Mouse (Mus musculus) left cerebral cortex, postnatal 36 days (tissue): ENCODE measurements around the gene Mmp20. TPM values are rescaled to one million over a fixed set of nuclear protein-coding genes. Genes with fewer than 3 reads are reported as not detected.

Experiments used
- DNase-seq, 2 experiments: peaks; one replicate each; pipeline ENCODE4 v3.0.0; 2021 to 2022; ENCODE audit warnings: low spot score in 2 of 2, mixed read lengths in 1 of 2
- intact Hi-C: fragments of 180-260 bp; cut with DNase I; formaldehyde crosslinking; loops from one replicate; pipeline ENCODE4 v1.15.1; 2025
- total RNA-seq, 2 experiments: library from RNA; stranded (reverse); gene quantifications; 2 replicates each; pipeline ENCODE4 v1.2.3; 2021

The Mmp20 gene
- total RNA-seq, 2 experiments from 2014 or later: not detected

DNA sequence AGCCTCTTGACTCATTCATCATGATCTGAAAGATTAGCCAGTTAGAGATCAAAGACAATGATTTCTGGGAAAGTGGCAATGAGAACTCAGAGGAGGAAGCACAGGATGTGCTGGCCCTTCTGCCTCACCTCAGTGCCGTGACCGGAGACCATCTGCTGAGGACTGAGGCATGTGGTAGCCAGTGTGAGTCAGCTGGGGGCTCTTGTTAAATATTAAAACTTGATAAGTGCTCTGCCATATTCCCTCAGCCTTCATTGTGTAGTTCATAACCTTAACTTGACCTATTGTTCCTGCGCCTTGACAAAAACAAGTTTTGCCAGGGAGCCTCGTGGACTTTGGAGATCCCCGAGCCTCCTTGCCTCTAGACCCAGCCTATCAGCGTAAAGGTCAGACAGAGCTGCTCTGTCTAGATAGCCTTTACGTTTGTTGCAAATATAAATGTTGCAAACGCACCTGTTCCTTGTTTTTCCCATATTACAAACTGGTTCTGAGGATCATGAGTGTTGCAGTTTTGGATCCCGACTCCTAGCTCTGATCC lies 54.1 kb downstream of the Mmp20 start:
- DNase-seq: no peak
- intact Hi-C loops: no loop called here

DNA sequence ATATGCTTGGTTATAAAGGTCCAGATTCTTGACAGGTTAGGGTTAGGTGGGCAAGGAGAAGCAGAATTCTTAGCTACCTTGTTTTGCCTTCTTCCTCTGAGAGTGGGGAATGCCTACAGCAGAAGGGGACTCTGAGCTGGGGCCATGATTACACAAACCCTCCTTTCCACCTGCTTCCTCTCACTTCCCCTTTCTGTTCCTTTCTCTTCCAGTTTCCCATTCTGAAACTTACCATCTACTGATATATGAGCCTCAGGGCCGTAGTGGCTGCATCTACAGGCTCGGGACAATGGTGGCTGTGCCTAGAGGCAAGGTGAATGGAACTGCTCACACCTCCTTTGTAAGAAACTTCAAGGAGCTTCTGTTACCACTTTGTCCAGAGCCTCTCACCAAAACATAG lies 58.0 kb downstream of the Mmp20 start:
- intact Hi-C loops: no loop called here
- no peak for DNase-seq

DNA sequence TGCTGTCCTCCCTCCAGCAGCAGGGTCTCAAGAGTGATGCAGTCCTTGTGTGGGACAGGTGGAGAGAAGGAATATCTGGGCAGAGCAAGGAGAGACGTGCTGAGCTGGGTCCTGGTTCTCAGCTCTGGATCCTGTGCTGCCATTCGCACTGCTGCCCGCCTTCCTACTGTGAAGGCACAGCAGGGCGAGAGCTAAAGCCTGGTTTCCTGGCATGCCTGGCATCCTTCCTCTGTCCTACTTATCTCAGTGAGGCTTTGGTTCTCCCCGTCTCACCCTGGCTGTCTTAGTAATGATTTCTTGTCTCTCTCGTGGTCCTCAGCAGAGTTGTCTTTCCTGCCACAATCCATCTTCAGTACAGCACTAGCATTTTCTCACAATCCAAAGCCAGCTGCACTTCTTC lies 61.8 kb downstream of the Mmp20 start:
- intact Hi-C loops: no loop called here
- no peak for DNase-seq

DNA sequence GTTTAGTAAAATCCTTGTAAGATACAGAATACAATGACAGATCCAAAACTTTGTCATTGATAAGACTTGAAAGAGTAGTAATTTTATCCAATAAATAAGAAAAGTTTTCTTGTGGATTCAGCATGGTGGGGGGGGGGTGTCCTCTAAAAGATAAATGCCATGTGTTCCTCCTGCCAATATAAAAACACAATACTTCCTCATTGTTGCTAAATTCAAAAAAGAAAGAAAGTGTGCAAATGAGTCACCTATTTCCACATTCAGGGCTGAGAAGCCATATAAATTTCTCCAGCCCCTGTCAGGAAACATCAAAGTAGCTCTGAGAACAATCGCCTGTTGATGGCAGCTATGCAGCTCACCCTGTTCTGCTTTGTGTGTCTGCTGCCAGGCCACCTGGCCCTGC lies 63.8 kb downstream of the Mmp20 start, which contains the start of gene Mmp7:
Gene Mmp7 (plus strand): TSS at position 301 of the 400 bp plus-strand sequence.
- no peak for DNase-seq
- intact Hi-C loops: no loop called here

DNA sequence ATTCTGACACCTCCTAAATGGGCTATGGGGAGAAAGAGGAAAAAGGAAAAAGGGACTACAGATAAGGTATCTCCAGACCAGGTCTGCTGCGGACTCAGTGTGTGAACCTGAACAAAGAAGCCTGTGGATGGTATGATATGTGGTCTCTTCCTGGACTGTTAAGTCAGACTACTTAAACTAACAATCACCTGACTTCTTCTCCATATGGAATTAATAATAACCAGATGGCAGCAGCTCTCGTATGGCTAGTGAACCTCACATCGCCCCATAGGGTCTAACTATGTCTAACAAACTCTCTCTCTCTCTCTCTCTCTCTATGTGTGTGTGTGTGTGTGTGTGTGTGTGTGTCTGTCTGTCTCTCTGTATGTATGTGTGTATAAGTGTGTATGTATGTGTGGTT lies 65.9 kb downstream of the Mmp20 start:
- intact Hi-C loops: no loop called here
- DNase-seq: no peak

DNA sequence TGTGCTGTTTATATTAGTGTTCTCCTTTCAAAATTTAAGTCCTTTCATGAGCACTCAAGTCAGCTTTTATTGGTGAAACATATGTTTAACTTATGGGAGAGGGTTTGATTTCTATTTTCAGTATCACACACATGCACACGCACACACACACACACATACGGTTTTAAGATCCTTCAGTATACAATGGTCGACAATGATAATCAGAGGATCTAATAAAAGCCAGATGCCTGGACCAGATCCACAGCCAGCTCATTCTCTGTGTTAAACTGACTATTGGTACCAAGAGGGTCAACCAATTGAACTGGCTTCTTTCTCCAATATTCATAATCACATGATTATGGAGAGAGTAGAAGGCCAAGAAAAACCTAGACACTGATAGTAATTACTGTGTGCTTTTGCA lies 67.6 kb downstream of the Mmp20 start:
- no peak for DNase-seq
- intact Hi-C loops: no loop called here

DNA sequence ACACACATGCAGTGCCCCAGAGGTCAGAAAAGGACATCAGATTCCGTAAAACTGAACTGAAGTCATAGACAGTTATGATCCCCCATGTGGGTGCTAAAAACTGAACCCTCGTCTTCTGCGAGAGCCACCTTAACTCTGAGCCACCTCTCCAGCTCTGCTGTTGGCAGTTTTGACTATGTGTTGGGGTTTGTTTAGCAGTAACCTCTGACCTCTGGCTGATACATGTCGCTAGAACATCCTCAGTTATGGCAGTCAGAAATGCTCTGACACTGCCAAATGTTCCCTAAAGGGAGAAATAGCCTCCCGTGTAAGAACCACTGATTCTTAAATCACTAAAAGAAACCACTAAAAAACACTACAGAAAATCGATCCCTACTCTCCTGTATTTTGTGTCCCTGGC lies 80.7 kb downstream of the Mmp20 start:
- DNase-seq: no peak
- intact Hi-C loops: no loop called here

DNA sequence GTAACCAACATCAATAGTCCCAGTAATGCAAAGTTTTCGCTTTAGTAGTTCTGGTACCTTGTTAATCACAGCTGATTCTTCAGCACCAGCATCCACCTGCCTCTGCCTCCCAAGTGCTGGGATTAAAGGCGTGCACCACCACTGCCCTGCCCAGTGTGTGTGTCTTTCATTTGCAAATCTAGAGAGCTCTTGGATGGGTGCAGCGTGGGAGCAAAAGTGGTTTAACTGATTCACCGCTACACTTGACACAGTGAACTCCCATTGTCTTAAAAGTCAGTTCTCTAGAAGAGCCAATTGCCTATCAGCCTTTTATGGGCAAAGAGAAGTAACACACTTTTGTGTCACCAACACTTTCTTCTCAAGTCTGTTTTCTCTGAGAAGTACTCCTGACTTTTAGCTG lies 83.2 kb downstream of the Mmp20 start:
- no peak for DNase-seq
- intact Hi-C loops: loop anchor here (10.0 kb wide), 2 partner anchors 106 to 494 kb away; no protein-coding TSS in a partner anchor

DNA sequence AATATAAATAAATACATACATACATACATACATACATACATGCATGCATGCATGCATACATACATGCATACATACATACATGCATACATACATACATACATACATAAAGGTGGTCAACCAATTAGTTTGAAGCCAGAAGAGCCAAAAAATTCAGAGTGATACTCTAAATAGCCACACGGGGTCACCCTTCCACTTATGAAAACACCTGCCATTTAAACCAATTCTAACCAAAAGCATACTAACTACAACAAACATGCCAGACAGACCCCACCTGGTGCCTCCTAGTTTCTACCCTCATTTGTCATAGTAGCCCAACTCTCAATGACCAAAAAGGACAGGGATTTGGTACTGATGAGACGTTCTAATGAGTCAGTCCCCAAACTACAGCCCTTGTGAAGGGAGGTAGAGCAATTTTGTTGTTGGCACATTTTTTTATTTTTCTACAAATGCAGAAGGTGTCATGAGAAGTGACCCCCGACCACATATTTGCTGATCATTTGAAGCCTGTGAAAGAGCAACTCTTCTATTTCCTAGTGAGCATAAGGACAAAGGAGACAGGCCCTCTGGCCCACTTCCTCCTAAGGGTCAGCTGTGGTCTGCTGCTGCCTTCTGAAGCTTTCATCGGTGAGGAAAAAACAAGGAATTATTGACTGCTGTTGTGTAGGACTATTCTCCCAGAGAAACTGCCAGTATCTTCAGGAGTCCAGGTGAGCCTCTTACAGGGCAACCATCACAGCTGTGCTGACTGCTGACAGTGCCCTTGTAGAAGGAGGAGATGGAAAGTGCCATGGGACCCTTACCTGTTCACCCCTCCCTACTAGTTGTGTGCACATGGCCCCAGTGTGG lies 86.3 kb downstream of the Mmp20 start:
- DNase-seq: peak in 1 of 2 experiments; percentile 38
- intact Hi-C loops: loop anchor here (1.0 to 10.0 kb wide), 4 partner anchors 109 to 491 kb away; no protein-coding TSS in a partner anchor

DNA sequence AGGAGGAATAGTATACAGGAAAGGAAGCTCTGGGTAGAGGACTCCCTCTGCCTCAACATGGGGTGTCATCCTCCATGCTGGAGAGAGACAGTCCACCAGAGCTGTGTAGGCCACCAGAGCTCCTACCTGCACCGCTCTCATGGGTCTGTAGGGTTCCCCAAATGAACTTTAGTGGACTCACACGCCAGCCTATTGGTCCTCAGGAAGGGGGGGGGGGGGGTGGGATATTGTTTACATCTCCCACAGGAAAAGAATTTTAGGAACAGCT lies 86.8 kb downstream of the Mmp20 start:
- no peak for DNase-seq
- intact Hi-C loops: loop anchor here (1.0 to 10.0 kb wide), 4 partner anchors 110 to 490 kb away; no protein-coding TSS in a partner anchor

DNA sequence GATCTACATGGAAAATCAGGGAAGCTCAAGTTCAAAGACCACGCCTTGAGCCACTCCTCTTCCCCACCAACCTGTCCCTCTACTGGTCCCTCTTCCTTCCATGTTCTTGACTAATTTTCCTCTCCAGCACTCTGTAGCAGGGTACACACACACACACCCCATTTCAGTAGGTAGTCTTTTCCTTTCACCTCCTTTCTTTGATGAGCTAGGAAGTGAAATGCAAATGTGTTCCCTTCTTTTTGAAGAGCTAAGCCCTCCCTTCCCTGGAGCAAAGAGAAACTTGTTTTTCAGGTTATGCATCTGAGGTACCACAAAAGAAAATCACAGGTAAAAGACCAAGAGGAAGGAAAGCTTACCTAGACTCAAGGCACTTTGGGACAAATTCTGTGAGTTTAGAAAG lies 93.5 kb downstream of the Mmp20 start:
- DNase-seq: no peak
- intact Hi-C loops: no loop called here

Other genes with a start within 250 kb of the Mmp20 start
- gene Mmp1b, start 240.2 kb upstream of the Mmp20 start, total RNA-seq: not detected
- not detected for gene Mmp3, start 182.4 kb upstream of the Mmp20 start, total RNA-seq
- not detected for gene Mmp10, start 125.9 kb upstream of the Mmp20 start, total RNA-seq
- not detected for gene Mmp8, start 69.8 kb upstream of the Mmp20 start, total RNA-seq
- not detected for gene Mmp27, start 56.8 kb upstream of the Mmp20 start, total RNA-seq
- gene Mmp7, start 63.9 kb downstream of the Mmp20 start, total RNA-seq: not detected
- gene Tmem123, start 135.8 kb downstream of the Mmp20 start, total RNA-seq: 10 to 100 TPM; 11.1 to 11.2 TPM
- gene Birc2, start 208.8 kb downstream of the Mmp20 start, total RNA-seq: 10 to 100 TPM; 32.2 to 34.9 TPM
- gene Birc3, start 245.0 kb downstream of the Mmp20 start, total RNA-seq: 1 to 10 TPM; 2.4 to 2.6 TPM